Mouse (Mus musculus) stomach, postnatal 0 days (tissue): ENCODE measurements at regions not wholly inside any gene's neighbourhood (a gene's known extent, or its start where the extent isn't known, plus 50 kb on each side); places are given as distances from the start of the nearest gene placed in this dataset.
A peak's percentile ranks its signal among the peaks of the same experiment; 100 is the strongest.

ENCODE experiments used
- ATAC-seq: fragments of 200-750 bp; cut with Nextera tagmentation; 2 replicates; pipeline ENCODE4 v1.8.0; 2017; ENCODE audit not compliant: low FRiP score, low TSS enrichment
- DNase-seq: peaks from one replicate; pipeline ENCODE4 v3.0.0-alpha.2; 2016; ENCODE audit warnings: low spot score
- H3K27ac ChIP-seq: fragments of 300-500 bp; sonication (generic); replicated peaks from 2 replicates; pipeline ENCODE4 v1.5.1; 2014; ENCODE audit warnings: mild to moderate bottlenecking, control low read depth
- H3K27me3 ChIP-seq: fragments of 300-500 bp; sonication (generic); 2 replicates; pipeline ENCODE4 v1.6.1; 2014; ENCODE audit warnings: low read length; ENCODE audit not compliant: control insufficient read depth, insufficient read depth
- H3K36me3 ChIP-seq: fragments of 300-500 bp; sonication (generic); 2 replicates; pipeline ENCODE4 v1.6.1; 2014; ENCODE audit warnings: low read length, mixed read lengths; ENCODE audit not compliant: control insufficient read depth, insufficient read depth
- H3K4me1 ChIP-seq: fragments of 300-500 bp; sonication (generic); replicated peaks from 2 replicates; pipeline ENCODE4 v1.6.1; 2014; ENCODE audit warnings: antibody characterized with exemption; ENCODE audit not compliant: control insufficient read depth, insufficient read depth
- H3K4me2 ChIP-seq: fragments of 300-500 bp; sonication (generic); replicated peaks from 2 replicates; pipeline ENCODE4 v1.6.1; 2014; ENCODE audit warnings: low read depth, mild to moderate bottlenecking, control low read depth, moderate library complexity
- H3K4me3 ChIP-seq: fragments of 300-500 bp; sonication (generic); 2 replicates; pipeline ENCODE4 v1.5.1; 2014; ENCODE audit warnings: low read depth, low read length, control low read depth
- H3K9ac ChIP-seq: fragments of 300-500 bp; sonication (generic); 2 replicates; pipeline ENCODE4 v1.6.1; 2014; ENCODE audit warnings: mild to moderate bottlenecking, low read length, control low read depth, mixed read lengths
- H3K9me3 ChIP-seq: fragments of 300-500 bp; sonication (generic); 2 replicates; pipeline ENCODE4 v1.6.1; 2016; ENCODE audit warnings: low read length; ENCODE audit not compliant: control insufficient read depth
- CTCF ChIP-seq: IDR thresholded peaks from 2 replicates; pipeline ENCODE4 v1.5.1; 2016; ENCODE audit warnings: antibody characterized with exemption, low read depth, mild to moderate bottlenecking, moderate library complexity
- EP300 ChIP-seq: optimal IDR thresholded peaks from 2 replicates; pipeline ENCODE3; 2016; ENCODE audit warnings: antibody characterized with exemption
- WGBS: fragments of 180-500 bp; shearing (Covaris S2); extraction: QIAGEN DNeasy Blood & Tissue Kit; methylation state at CpG from one replicate; pipeline ENCODE4 v1.1.7; 2014; 5-methylcytosine and 5-hydroxymethylcytosine counted together

GRCm38 (mm10) chr2:168424277-168425099 lies 143.0 kb upstream of the Kcng1 start:
- no peaks in the 10 kb centered on the region for H3K4me1 ChIP-seq
- no peaks in the 10 kb centered on the region for H3K36me3 ChIP-seq
- no peaks in the 10 kb centered on the region for H3K27me3 ChIP-seq
- 40% methylated on average over 20 of the region's 20 CpGs for WGBS
- no peak; the same call in 1 of the 2 replicates for ATAC-seq
- no peak overlapping the region for H3K27ac ChIP-seq
- no peak overlapping the region for H3K4me3 ChIP-seq
- TF ChIP-seq CTCF, result no peak
- no peak for TF ChIP-seq EP300
- DNase-seq, result no peak
- H3K9me3 ChIP-seq, result no peaks in the 10 kb centered on the region
- H3K9ac ChIP-seq, result no peak overlapping the region
- H3K4me2 ChIP-seq, result no peak overlapping the region

- Histone ChIP-seq H3K27ac (no peak overlapping the region), H3K9me3 (no peaks in the 10 kb centered on the region)
- no peak for DNase-seq
These were observed 142.0 kb upstream of the Kcng1 start for GRCm38 (mm10) chr2:168423551-168423950.

GRCm38 (mm10) chr2:168415140-168415539 lies 133.6 kb upstream of the Kcng1 start:
- no peaks in the 10 kb centered on the region for H3K36me3 ChIP-seq
- no peak for ATAC-seq

More at GRCm38 (mm10) chr2:168423551-168423950, 142.0 kb upstream of the Kcng1 start:
- H3K4me3 ChIP-seq, result no peak overlapping the region
- no peak overlapping the region for H3K4me2 ChIP-seq
- no peak overlapping the region for H3K9ac ChIP-seq
- 53% methylated on average over 6 of the region's 6 CpGs for WGBS
- no peaks in the 10 kb centered on the region for H3K36me3 ChIP-seq
- TF ChIP-seq EP300 (no peak), CTCF (peak; percentile 66)
- H3K27me3 ChIP-seq, result no peaks in the 10 kb centered on the region
- ATAC-seq, result no peak
- H3K4me1 ChIP-seq, result no peaks in the 10 kb centered on the region

GRCm38 (mm10) chr2:168414110-168414872 lies 132.8 kb upstream of the Kcng1 start:
- H3K9ac ChIP-seq, result no peak overlapping the region
- H3K36me3 ChIP-seq, result no peaks in the 10 kb centered on the region
- H3K4me3 ChIP-seq, result no peak overlapping the region
- no peaks in the 10 kb centered on the region for H3K27me3 ChIP-seq
- DNase-seq (no peak), ATAC-seq (no peak)
- 77% methylated on average over 18 of the region's 18 CpGs for WGBS
- no peaks in the 10 kb centered on the region for H3K9me3 ChIP-seq
- TF ChIP-seq EP300 (no peak), CTCF (no peak)
- H3K4me2 ChIP-seq, result no peak overlapping the region
- H3K27ac ChIP-seq, result no peak overlapping the region
- H3K4me1 ChIP-seq, result no peaks in the 10 kb centered on the region

More at GRCm38 (mm10) chr2:168415140-168415539, 133.6 kb upstream of the Kcng1 start:
- Histone ChIP-seq H3K9ac (no peak overlapping the region), H3K4me1 (no peaks in the 10 kb centered on the region), H3K4me3 (no peak overlapping the region), H3K9me3 (no peaks in the 10 kb centered on the region), H3K27me3 (no peaks in the 10 kb centered on the region), H3K27ac (no peak overlapping the region), H3K4me2 (no peak overlapping the region)
- TF ChIP-seq CTCF, result peak; percentile 66
- no peak for TF ChIP-seq EP300
- DNase-seq, result peak; percentile 23
- WGBS, result 29% methylated on average over 17 of the region's 17 CpGs

GRCm38 (mm10) chr2:168412853-168413252 lies 131.3 kb upstream of the Kcng1 start:
- H3K36me3 ChIP-seq, result no peaks in the 10 kb centered on the region
- ATAC-seq (no peak), DNase-seq (no peak)
- WGBS, result 51% methylated on average over 6 of the region's 6 CpGs
- TF ChIP-seq EP300, result no peak
- TF ChIP-seq CTCF, result peak; percentile 68
- no peaks in the 10 kb centered on the region for H3K4me1 ChIP-seq
- H3K4me2 ChIP-seq, result no peak overlapping the region
- no peaks in the 10 kb centered on the region for H3K9me3 ChIP-seq
- no peak overlapping the region for H3K27ac ChIP-seq
- H3K4me3 ChIP-seq, result no peak overlapping the region
- H3K27me3 ChIP-seq, result no peaks in the 10 kb centered on the region
- H3K9ac ChIP-seq, result no peak overlapping the region
